Mouse (Mus musculus) NIH3T3 (cell line): ENCODE measurements around the gene Pds5b.
"Not testable (repeated sequence)": the region's sequence is repeated elsewhere in the genome, so short reads cannot be mapped to it uniquely, and the experiment has no call there.

Source experiments
- DNase-seq: peaks from one replicate; pipeline ENCODE4 v3.0.0-alpha.2; 2012; ENCODE audit warnings: low read depth

Gene Pds5b

DNA sequence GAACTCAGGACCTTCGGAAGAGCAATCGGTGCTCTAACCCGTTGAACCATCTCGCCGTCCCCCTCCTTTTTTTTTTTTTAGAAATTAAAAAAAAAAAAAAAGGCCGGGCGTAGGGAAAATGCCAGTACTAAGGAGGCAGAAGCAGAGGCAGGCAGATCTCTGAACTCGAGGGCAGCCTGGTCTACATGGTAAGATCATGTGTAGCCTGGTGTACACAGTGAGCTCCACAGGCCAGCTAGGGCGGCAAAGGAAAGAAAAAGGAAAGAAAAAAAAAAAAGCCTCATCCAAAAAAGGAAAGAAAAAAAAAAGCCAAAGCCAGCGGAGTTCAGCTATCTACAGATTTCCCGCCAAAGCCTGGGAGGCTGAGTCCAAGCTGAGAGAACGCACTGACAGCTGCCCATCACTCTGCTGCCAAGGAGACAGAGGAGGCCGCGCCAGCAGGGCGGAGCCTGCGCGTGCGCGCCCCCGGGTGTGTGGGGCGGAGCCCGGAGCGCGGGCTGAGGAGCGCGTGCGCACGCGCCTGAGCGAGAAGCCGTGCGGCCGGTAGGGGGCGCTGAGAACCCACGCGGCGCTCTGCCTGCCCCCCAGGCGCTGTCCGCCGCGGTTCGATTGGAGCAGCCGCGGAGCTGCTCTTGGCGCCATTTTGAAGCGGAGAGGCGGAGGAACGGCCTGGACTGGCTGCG is at the start of gene Pds5b:
TSS of gene Pds5b (plus strand) at position 587 of the 683 bp plus-strand sequence.
- DNase-seq = peak; percentile 99

DNA sequence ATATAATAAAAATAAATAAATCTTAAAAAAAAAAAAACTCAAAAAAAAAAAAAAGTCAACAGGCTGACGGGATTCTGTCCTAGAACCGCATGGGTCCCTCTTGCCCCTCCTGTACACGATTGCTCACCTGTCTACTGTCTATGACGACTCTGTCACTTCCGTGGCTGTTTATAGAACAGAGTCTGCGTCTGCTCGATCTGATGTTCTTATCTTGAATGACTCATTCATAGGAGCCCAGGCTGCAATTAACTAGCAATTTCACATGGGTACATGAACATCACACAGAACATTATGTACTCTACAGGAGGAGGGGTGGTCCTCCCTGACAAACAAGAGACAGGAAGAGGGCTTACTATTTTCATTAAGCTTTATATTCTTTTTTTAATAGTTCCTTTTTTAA is 48.0 kb upstream of the Pds5b start:
- no peak for DNase-seq

GRCm38 (mm10) chr5:150629272-150629671 is 44.3 kb upstream of the Pds5b start:
- no peak for DNase-seq

DNA sequence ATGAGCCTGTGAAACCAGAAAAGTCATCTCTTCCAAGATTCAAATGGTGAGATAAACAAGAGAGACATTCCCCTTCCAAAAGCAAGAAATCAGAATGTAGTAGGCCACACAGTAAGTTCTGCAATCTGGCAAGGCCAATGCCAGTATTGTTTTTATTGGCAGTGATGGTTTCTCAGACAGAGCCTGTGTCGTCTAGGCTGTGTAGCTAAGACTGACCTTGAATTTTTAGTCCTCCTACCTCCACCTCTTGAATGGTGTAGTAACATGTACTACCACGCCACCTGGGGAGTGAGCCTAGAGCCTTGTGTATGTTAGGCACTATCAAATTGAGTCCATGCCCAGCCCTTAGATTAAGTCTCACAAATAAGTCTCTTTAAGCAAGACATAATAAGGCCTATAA is 43.8 kb upstream of the Pds5b start:
- no peak for DNase-seq

DNA sequence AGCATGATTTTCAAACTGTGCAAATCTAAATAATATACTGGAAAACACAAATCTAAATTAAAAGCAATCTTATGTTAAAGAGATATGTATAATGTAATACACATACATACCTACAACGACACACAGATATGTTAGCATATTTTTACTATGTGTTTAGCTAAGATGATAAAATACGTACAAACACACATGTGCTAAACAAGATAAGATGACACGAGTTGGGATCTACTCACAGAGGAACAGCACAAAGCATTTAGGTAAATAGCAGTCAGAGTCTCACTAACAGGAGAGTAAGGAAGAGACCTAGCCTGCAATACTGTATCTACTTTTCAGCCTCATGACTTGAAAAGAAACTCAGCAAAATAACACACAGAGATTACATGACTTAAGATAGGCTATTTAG is 32.1 kb upstream of the Pds5b start:
- no peak for DNase-seq

- not testable (repeated sequence) for DNase-seq
Observed at GRCm38 (mm10) chr5:150643390-150643789, 30.1 kb upstream of the Pds5b start.

DNA sequence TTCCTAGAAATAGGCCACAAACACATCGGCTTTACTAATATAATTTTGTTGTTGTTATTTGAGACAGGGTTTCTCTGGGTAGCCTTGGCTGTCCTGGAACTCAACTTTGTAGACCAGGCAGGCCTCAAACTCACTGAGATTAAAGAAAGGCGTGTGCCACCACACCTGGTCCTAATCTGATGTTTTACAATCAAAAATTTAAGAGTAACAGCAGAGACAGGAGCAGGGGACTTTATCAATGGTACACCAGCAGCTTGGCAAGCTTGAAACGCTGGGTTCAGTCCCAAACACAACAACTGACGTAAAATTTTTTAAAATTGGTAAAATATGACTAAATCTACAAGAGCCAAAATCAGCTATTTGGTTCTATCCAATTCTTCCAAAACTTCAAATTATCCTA is 28.6 kb upstream of the Pds5b start:
- DNase-seq = no peak

DNA sequence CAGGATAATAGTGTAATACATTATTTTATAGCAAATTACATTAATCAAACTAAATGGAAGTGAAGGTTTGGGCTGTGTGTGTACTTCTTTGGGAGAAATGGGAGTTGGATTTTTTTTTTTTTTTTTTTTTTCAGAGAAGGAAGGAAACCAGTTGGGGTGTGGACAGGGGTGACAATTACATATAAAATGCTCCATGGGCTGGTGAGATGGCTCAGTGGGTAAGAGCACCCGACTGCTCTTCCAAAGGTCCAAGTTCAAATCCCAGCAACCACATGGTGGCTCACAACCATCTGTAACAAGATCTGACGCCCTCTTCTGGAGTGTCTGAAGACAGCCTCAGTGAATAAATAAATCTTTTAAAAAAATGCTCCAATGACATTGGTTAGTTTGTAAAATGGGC is 21.0 kb upstream of the Pds5b start:
- DNase-seq = no peak

GRCm38 (mm10) chr5:150654548-150654947 is 19.0 kb upstream of the Pds5b start:
- DNase-seq = no peak

DNA sequence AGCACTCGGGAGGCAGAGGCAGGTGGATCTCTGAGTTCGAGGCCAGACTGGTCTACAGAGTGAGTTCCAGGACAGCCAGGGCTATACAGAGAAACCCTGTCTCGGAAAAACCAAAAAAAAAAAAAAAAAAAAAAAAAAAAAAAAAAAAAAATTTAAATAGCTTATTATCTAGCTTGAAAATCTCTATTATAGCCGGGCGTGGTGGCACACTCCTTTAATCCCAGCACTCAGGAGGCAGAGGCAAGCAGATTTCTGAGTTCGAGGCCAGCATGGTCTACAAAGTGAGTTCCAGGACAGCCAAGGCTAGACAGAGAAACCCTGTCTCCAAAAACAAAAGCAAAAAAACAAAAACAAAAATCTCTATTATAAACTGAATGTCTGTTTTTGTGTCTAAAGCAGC is 14.1 kb upstream of the Pds5b start:
- not testable (repeated sequence) for DNase-seq

GRCm38 (mm10) chr5:150660296-150660695 is 13.2 kb upstream of the Pds5b start:
- DNase-seq = not testable (repeated sequence)

DNA sequence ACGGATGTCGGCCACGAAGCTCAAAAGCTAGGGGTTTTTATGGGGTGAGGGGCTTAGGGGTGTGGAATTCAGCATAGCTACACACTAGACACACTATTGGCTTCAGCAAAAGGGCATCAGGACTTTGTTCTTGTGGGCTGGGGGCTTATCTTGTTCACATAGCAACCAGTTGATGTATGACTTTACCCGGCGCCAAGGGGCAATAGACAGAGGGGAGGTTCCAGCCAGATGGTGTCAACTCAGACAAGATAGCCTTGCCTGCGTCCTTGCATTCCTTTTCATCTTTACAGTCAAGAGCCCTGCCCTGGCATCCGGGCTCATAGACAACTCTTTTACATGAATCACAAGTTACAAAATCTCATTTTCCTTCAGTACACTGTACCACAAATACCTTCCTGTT is 9.6 kb upstream of the Pds5b start:
- not testable (repeated sequence) for DNase-seq

DNA sequence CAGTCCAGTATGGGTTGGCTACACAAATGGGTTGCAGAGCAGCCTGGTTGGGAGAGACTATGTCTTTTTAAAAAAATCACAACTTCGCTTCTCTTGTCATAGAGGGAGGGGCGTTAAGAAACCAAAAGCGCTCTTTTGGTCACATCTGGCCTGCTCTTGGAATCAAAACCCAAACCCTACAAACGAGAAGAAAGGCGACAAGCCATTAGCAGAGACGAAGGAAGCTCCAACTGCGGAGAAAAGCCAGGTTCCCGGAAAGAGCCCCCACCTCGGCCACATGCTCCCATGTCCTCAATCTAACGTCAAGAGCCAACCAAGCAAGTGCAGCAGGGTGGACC is 8.8 kb upstream of the Pds5b start:
- DNase-seq = peak; percentile 40

- peak; percentile 98 for DNase-seq
Observed at GRCm38 (mm10) chr5:150665132-150665954, 8.2 kb upstream of the Pds5b start.

GRCm38 (mm10) chr5:150666133-150666739 is 7.3 kb upstream of the Pds5b start, which contains the start of gene N4bp2l2:
Gene N4bp2l2, minus strand, starts transcription at chr5:150666183.
- DNase-seq = not testable (repeated sequence)

- no peak for DNase-seq
Observed at GRCm38 (mm10) chr5:150668731-150669130, 4.8 kb upstream of the Pds5b start.

GRCm38 (mm10) chr5:150672343-150672742 is 1.2 kb upstream of the Pds5b start:
- no peak for DNase-seq

GRCm38 (mm10) chr5:150673880-150674621 is 512 bp downstream of the Pds5b start:
- peak; percentile 53 for DNase-seq

DNA sequence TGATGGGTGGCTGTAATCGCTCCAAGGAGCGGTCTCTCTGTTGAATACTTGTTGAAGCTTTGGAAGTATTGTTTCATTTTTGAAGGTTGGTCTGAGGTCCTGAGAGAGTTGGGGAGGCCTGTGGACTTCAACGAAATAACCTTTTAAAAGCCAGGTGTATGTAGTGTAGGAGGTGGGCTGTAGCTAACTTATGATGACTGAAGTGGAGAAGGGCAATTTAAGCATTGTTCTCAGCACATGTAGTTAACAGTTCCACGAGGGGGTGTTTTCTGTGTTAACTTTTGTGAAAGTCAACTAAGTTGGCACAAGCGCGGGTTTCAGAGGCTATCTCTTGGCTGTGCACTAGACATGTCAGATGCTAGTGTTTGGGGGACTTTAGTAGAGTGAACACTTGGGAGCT is 1.3 kb downstream of the Pds5b start:
- peak; percentile 37 for DNase-seq

DNA sequence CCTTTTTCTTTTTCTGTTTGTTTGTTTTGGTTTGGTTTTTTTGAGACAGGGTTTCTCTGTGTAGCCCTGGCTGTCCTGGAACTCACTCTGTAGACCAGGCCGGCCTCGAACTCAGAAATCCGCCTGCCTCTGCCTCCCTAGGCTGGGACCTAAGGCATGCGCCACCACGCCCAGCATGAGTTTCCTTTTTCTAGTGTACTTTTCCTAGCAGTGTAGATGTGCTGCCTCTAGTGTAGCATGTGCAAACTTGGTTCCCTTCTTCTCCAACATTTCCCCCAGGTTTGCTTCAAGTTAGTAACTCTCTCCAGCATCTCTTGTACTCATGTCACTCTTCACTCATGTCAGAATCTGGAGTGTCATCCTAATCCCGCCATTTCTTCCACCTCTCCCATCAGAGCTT is 9.3 kb downstream of the Pds5b start:
- DNase-seq = not testable (repeated sequence)

DNA sequence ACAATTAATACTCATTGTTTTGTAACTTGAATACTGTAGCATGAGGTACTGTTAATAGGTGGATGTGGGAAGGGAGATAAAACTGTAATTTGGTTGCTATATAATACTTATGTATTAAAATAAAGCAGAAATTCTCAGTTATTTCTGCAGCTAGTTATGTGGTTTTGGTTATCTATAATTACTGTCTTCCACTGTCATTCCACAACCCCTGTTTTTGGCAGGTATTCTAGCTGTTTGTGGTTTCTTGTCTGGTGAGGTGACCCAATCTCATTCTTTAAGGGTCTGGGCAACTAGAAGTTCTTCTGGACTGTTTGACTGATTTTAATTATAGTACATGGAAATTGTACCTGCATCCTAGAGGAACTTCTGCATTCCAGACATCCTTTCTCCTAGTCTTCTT is 17.1 kb downstream of the Pds5b start:
- no peak for DNase-seq

GRCm38 (mm10) chr5:150693277-150693676 is 19.7 kb downstream of the Pds5b start:
- DNase-seq = no peak
